Mouse (Mus musculus) layer of hippocampus, adult 2 months (tissue): ENCODE results near the gene Morn1. TPM values are rescaled to one million over a fixed set of nuclear protein-coding genes. Genes with fewer than 3 reads are reported as not detected.
A peak's percentile ranks its signal among the peaks of the same experiment; 100 is the strongest.

ENCODE experiments used
- DNase-seq, 2 experiments: peaks; one replicate each; pipeline ENCODE4 v3.0.0; 2022; ENCODE audit warnings: low spot score in 2 of 2
- H3K27ac ChIP-seq: fragments of 200-600 bp; 2 replicates; pipeline ENCODE4 v1.8.1; 2022
- H3K4me3 ChIP-seq: fragments of 200-600 bp; 2 replicates; pipeline ENCODE4 v1.8.1; 2022; ENCODE audit warnings: mild to moderate bottlenecking
- CTCF ChIP-seq: fragments of 200-600 bp; conservative IDR thresholded peaks from 2 replicates; pipeline ENCODE4 v1.8.1; 2022; ENCODE audit warnings: antibody characterized with exemption, mild to moderate bottlenecking, moderate library complexity
- total RNA-seq, 2 experiments: library from RNA; stranded (reverse); gene quantifications; 2 replicates each; pipeline ENCODE4 v1.2.3; 2021

Morn1 gene
- total RNA-seq, 2 experiments from 2014 or later: 11.8 to 14.0 TPM

GRCm38 (mm10) chr4:155151845-155152244 lies 65.5 kb downstream of the Morn1 start:
- H3K27ac ChIP-seq: peak overlapping the region; percentile 24; the same call in 1 of the 2 replicates
- no peak for TF ChIP-seq CTCF
- DNase-seq: no peak

GRCm38 (mm10) chr4:155152476-155152875 lies 66.1 kb downstream of the Morn1 start:
- no peak overlapping the region for H3K4me3 ChIP-seq
- TF ChIP-seq CTCF: no peak
- 0 out of 2 replicates have a peak overlapping the region, but pooled peaks have one; percentile 10 for H3K27ac ChIP-seq
- DNase-seq: no peak

More at GRCm38 (mm10) chr4:155151845-155152244, 65.5 kb downstream of the Morn1 start:
- H3K4me3 ChIP-seq: no peak overlapping the region

GRCm38 (mm10) chr4:155153389-155154072 lies 67.2 kb downstream of the Morn1 start:
- no peak overlapping the region for H3K27ac ChIP-seq
- TF ChIP-seq CTCF: no peak
- DNase-seq: no peak
- no peak overlapping the region for H3K4me3 ChIP-seq

- no peak for DNase-seq
- no peak overlapping the region for H3K4me3 ChIP-seq
- TF ChIP-seq CTCF: no peak
- H3K27ac ChIP-seq: no peak overlapping the region
These were observed 68.6 kb downstream of the Morn1 start for GRCm38 (mm10) chr4:155154986-155155385.

GRCm38 (mm10) chr4:155156734-155157133 lies 70.4 kb downstream of the Morn1 start:
- Histone ChIP-seq H3K27ac (peak overlapping the region; percentile 72), H3K4me3 (no peak overlapping the region)
- peak in 1 of 2 experiments; percentile 41 for DNase-seq
- no peak for TF ChIP-seq CTCF

- H3K4me3 ChIP-seq: no peak overlapping the region
- H3K27ac ChIP-seq: peak overlapping the region; percentile 72
These were observed 71.6 kb downstream of the Morn1 start for GRCm38 (mm10) chr4:155157871-155158542.

GRCm38 (mm10) chr4:155158543-155158917 lies 72.2 kb downstream of the Morn1 start:
- no peak for DNase-seq
- no peak overlapping the region for H3K4me3 ChIP-seq
- TF ChIP-seq CTCF: no peak
- H3K27ac ChIP-seq: peak overlapping the region; percentile 72; the same call in 1 of the 2 replicates

More at GRCm38 (mm10) chr4:155157871-155158542, 71.6 kb downstream of the Morn1 start:
- no peak for DNase-seq
- no peak for TF ChIP-seq CTCF

- DNase-seq: no peak
- Histone ChIP-seq H3K4me3 (no peak overlapping the region), H3K27ac (peak overlapping the region; percentile 64)
- no peak for TF ChIP-seq CTCF
These were observed 76.3 kb downstream of the Morn1 start for GRCm38 (mm10) chr4:155162433-155163319.

- Histone ChIP-seq H3K4me3 (no peak overlapping the region), H3K27ac (peak overlapping the region; percentile 64)
- no peak for TF ChIP-seq CTCF
- no peak for DNase-seq
These were observed 76.9 kb downstream of the Morn1 start for GRCm38 (mm10) chr4:155163320-155163651.

- no peak for DNase-seq
- no peak overlapping the region for H3K4me3 ChIP-seq
- no peak for TF ChIP-seq CTCF
- H3K27ac ChIP-seq: peak overlapping the region; percentile 64; the same call in 1 of the 2 replicates
These were observed 77.3 kb downstream of the Morn1 start for GRCm38 (mm10) chr4:155163685-155164084.

GRCm38 (mm10) chr4:155164550-155164949 lies 78.2 kb downstream of the Morn1 start:
- DNase-seq: no peak
- Histone ChIP-seq H3K4me3 (no peak overlapping the region), H3K27ac (peak overlapping the region; percentile 12; the same call in 1 of the 2 replicates)
- TF ChIP-seq CTCF: no peak

- no peak for TF ChIP-seq CTCF
- DNase-seq: no peak
- Histone ChIP-seq H3K4me3 (no peak overlapping the region), H3K27ac (no peak overlapping the region)
These were observed 79.5 kb downstream of the Morn1 start for GRCm38 (mm10) chr4:155165861-155166260.

GRCm38 (mm10) chr4:155168835-155169252 lies 82.5 kb downstream of the Morn1 start:
- DNase-seq: no peak
- no peak for TF ChIP-seq CTCF
- Histone ChIP-seq H3K4me3 (no peak overlapping the region), H3K27ac (no peak overlapping the region)
